Mouse (Mus musculus): ENCODE data around the gene Gins3. TPM values are rescaled to one million over a fixed set of nuclear protein-coding genes. Genes with fewer than 3 reads are reported as not detected.
"Not testable (repeated sequence)": the region's sequence is repeated elsewhere in the genome, so short reads cannot be mapped to it uniquely, and the experiment has no call there.

Gene Gins3
- 1 to 10 TPM; 1.2 to 2.0 TPM for total RNA-seq (2021)

- DNase-seq (ENCODE audit: extremely low spot score in 1 of 2, low spot score in 1 of 2): peak; percentile 79 to 83
Measured at GRCm38 (mm10) chr8:95633262-95634062, at the start of gene Gins3. TSS of gene Gins3 (plus strand) at chr8:95633453.

GRCm38 (mm10) chr8:95587339-95587738, 45.9 kb upstream of the Gins3 start:
- no peak for DNase-seq (ENCODE audit: extremely low spot score in 1 of 2, low spot score in 1 of 2)

GRCm38 (mm10) chr8:95589282-95589681, 44.0 kb upstream of the Gins3 start:
- no peak for DNase-seq (ENCODE audit: extremely low spot score in 1 of 2, low spot score in 1 of 2)

GRCm38 (mm10) chr8:95590539-95590938, 42.7 kb upstream of the Gins3 start:
- no peak for DNase-seq (ENCODE audit: extremely low spot score in 1 of 2, low spot score in 1 of 2)

GRCm38 (mm10) chr8:95592131-95592780, 41.0 kb upstream of the Gins3 start:
- DNase-seq (ENCODE audit: extremely low spot score in 1 of 2, low spot score in 1 of 2): no peak

- DNase-seq (ENCODE audit: extremely low spot score in 1 of 2, low spot score in 1 of 2): no peak
Measured at GRCm38 (mm10) chr8:95593439-95594393, 39.5 kb upstream of the Gins3 start.

- no peak for DNase-seq (ENCODE audit: extremely low spot score in 1 of 2, low spot score in 1 of 2)
Measured at GRCm38 (mm10) chr8:95595131-95595530, 38.1 kb upstream of the Gins3 start.

- DNase-seq (ENCODE audit: extremely low spot score in 1 of 2, low spot score in 1 of 2): no peak
Measured at GRCm38 (mm10) chr8:95596841-95597241, 36.4 kb upstream of the Gins3 start.

- peak; percentile 76 to 90 for DNase-seq (ENCODE audit: extremely low spot score in 1 of 2, low spot score in 1 of 2)
Measured at GRCm38 (mm10) chr8:95599861-95600260, 33.4 kb upstream of the Gins3 start.

GRCm38 (mm10) chr8:95601306-95601705, 31.9 kb upstream of the Gins3 start:
- DNase-seq (ENCODE audit: extremely low spot score in 1 of 2, low spot score in 1 of 2): no peak

GRCm38 (mm10) chr8:95602168-95602567, 31.1 kb upstream of the Gins3 start:
- DNase-seq (ENCODE audit: extremely low spot score in 1 of 2, low spot score in 1 of 2): no peak

GRCm38 (mm10) chr8:95606509-95606908, 26.7 kb upstream of the Gins3 start:
- DNase-seq (ENCODE audit: extremely low spot score in 1 of 2, low spot score in 1 of 2): not testable (repeated sequence)

GRCm38 (mm10) chr8:95607210-95607609, 26.0 kb upstream of the Gins3 start:
- DNase-seq (ENCODE audit: extremely low spot score in 1 of 2, low spot score in 1 of 2): no peak

GRCm38 (mm10) chr8:95609406-95609805, 23.8 kb upstream of the Gins3 start:
- no peak for DNase-seq (ENCODE audit: extremely low spot score in 1 of 2, low spot score in 1 of 2)

GRCm38 (mm10) chr8:95610749-95611148, 22.5 kb upstream of the Gins3 start:
- DNase-seq (ENCODE audit: extremely low spot score in 1 of 2, low spot score in 1 of 2): no peak

GRCm38 (mm10) chr8:95611769-95612168, 21.5 kb upstream of the Gins3 start:
- DNase-seq (ENCODE audit: extremely low spot score in 1 of 2, low spot score in 1 of 2): no peak

GRCm38 (mm10) chr8:95616383-95616782, 16.9 kb upstream of the Gins3 start:
- DNase-seq (ENCODE audit: extremely low spot score in 1 of 2, low spot score in 1 of 2): no peak

GRCm38 (mm10) chr8:95620046-95620445, 13.2 kb upstream of the Gins3 start:
- DNase-seq (ENCODE audit: extremely low spot score in 1 of 2, low spot score in 1 of 2): no peak

GRCm38 (mm10) chr8:95624833-95625232, 8.4 kb upstream of the Gins3 start:
- DNase-seq (ENCODE audit: extremely low spot score in 1 of 2, low spot score in 1 of 2): no peak

GRCm38 (mm10) chr8:95632840-95633239, 413 bp upstream of the Gins3 start:
- no peak for DNase-seq (ENCODE audit: extremely low spot score in 1 of 2, low spot score in 1 of 2)

- DNase-seq (ENCODE audit: extremely low spot score in 1 of 2, low spot score in 1 of 2): no peak
Measured at GRCm38 (mm10) chr8:95634063-95634340, 749 bp downstream of the Gins3 start.
